Mouse (Mus musculus): ENCODE measurements around the gene Tmem144. TPM values are rescaled to one million over a fixed set of nuclear protein-coding genes. Genes with fewer than 3 reads are reported as not detected.
A peak's percentile ranks its signal among the peaks of the same experiment; 100 is the strongest.
"Not testable (repeated sequence)": the region's sequence is repeated elsewhere in the genome, so short reads cannot be mapped to it uniquely, and the experiment has no call there.

The Tmem144 gene
- total RNA-seq, 2 experiments from 2014 or later = 11.5 to 18.6 TPM

GRCm38 (mm10) chr3:79811632-79812031, 40.9 kb downstream of the Tmem144 start:
- DNase-seq (ENCODE audit: low spot score in 2 of 2) = peak in 1 of 2 experiments; percentile 52

GRCm38 (mm10) chr3:79810563-79810962, 42.0 kb downstream of the Tmem144 start:
- DNase-seq (ENCODE audit: low spot score in 2 of 2) = no peak

- DNase-seq (ENCODE audit: low spot score in 2 of 2) = peak; percentile 70 to 80
Observed at GRCm38 (mm10) chr3:79809180-79809567, 43.4 kb downstream of the Tmem144 start.

GRCm38 (mm10) chr3:79808530-79809179, 43.9 kb downstream of the Tmem144 start:
- DNase-seq (ENCODE audit: low spot score in 2 of 2) = no peak

GRCm38 (mm10) chr3:79800761-79801160, 51.8 kb downstream of the Tmem144 start:
- not testable (repeated sequence) for DNase-seq (ENCODE audit: low spot score in 2 of 2)

GRCm38 (mm10) chr3:79792307-79792706, 60.3 kb downstream of the Tmem144 start:
- DNase-seq (ENCODE audit: low spot score in 2 of 2) = no peak

- DNase-seq (ENCODE audit: low spot score in 2 of 2) = no peak
Observed at GRCm38 (mm10) chr3:79790324-79790723, 62.2 kb downstream of the Tmem144 start.

GRCm38 (mm10) chr3:79789554-79789953, 63.0 kb downstream of the Tmem144 start:
- no peak for DNase-seq (ENCODE audit: low spot score in 2 of 2)

GRCm38 (mm10) chr3:79788959-79789358, 63.6 kb downstream of the Tmem144 start:
- no peak for DNase-seq (ENCODE audit: low spot score in 2 of 2)

GRCm38 (mm10) chr3:79784362-79784736, 68.2 kb downstream of the Tmem144 start:
- no peak for DNase-seq (ENCODE audit: low spot score in 2 of 2)

- no peak for DNase-seq (ENCODE audit: low spot score in 2 of 2)
Observed at GRCm38 (mm10) chr3:79783630-79784361, 68.8 kb downstream of the Tmem144 start.

GRCm38 (mm10) chr3:79772701-79773100, 79.9 kb downstream of the Tmem144 start:
- no peak for DNase-seq (ENCODE audit: low spot score in 2 of 2)

Other genes starting within 250 kb of the Tmem144 start
- 1 to 10 TPM; 1.2 to 1.5 TPM for gene 4930579G24Rik, start 223.7 kb downstream of the Tmem144 start, total RNA-seq (2021)
- gene Etfdh, start 223.3 kb downstream of the Tmem144 start, total RNA-seq (2021) = 10 to 100 TPM; 22.2 to 24.7 TPM
- 10 to 100 TPM; 12.0 to 16.8 TPM for gene Rxfp1, start 114.9 kb downstream of the Tmem144 start, total RNA-seq (2021)
- 1 to 10 TPM; 4.2 to 7.1 TPM for gene Fam198b, start 31.8 kb upstream of the Tmem144 start, total RNA-seq (2021)